In the genomic region with DNA sequence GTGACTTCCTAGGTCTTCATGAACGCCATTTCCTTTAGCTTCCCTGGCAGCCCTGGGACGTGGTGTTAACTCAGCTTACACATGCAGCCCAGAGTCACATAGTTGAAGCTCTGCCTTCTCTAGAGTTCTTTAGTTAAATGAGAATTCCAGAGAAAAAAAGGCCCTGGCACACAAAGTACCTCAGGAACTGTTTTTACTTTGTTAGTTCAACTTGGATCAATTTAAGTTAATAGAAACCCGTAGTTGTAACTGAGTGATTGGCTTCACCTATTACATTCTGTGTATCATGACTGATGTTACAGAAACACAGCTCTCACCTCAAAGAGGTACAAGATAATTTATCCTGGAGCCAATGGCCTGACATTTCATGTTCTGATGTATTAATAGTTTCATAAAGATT, we compare ENCODE assay signal across 32 mouse cellular contexts. TPM values are rescaled to one million over a fixed set of nuclear protein-coding genes. Genes with fewer than 3 reads are reported as not detected.
"Had no signal": no experiment of that assay in that cellular context is flagged by ENCODE, and none has a peak within 500 bp of the region (broad histone marks: within the 10 kb centered on the region; RNA-seq: fewer than 3 reads in every experiment).

No protein-coding gene starts in this region.

- H3K4me1 ChIP-seq: limb, embryonic 10.5 days; limb, embryonic 13.5 days; limb, embryonic 15.5 days; liver, embryonic 13.5 days; liver, embryonic 15.5 days; lung, embryonic 15.5 days; midbrain, embryonic 10.5 days; midbrain, embryonic 12.5 days; midbrain, embryonic 13.5 days; midbrain, embryonic 15.5 days; neural tube, embryonic 12.5 days; neural tube, embryonic 13.5 days had no signal

- H3K9ac ChIP-seq: limb, embryonic 12.5 days; limb, embryonic 13.5 days; limb, embryonic 15.5 days; liver, embryonic 13.5 days; liver, embryonic 14.5 days; liver, embryonic 15.5 days; lung, embryonic 14.5 days; lung, embryonic 15.5 days; midbrain, embryonic 12.5 days; midbrain, embryonic 13.5 days; midbrain, embryonic 15.5 days; neural tube, embryonic 12.5 days; neural tube, embryonic 13.5 days had no signal

- DNase-seq: left cerebral cortex, postnatal 4 days; liver, embryonic 13.5 days; lung, adult 2 months; lung, embryonic 14.5 days; lung, postnatal 10 days; lung, postnatal 14 days; lung, postnatal 4 days; midbrain, embryonic 14.5 days had no signal

- H3K27ac ChIP-seq: left cerebral cortex, adult 2 months; limb, embryonic 10.5 days; limb, embryonic 12.5 days; limb, embryonic 13.5 days; limb, embryonic 15.5 days; liver, embryonic 13.5 days; liver, embryonic 14.5 days; liver, embryonic 15.5 days; lung, embryonic 15.5 days; macrophage; midbrain, embryonic 10.5 days; midbrain, embryonic 12.5 days; midbrain, embryonic 13.5 days; midbrain, embryonic 15.5 days; neural tube, embryonic 12.5 days; neural tube, embryonic 13.5 days had no signal

- H3K4me2 ChIP-seq: limb, embryonic 12.5 days; limb, embryonic 13.5 days; limb, embryonic 15.5 days; liver, embryonic 11.5 days; liver, embryonic 13.5 days; liver, embryonic 15.5 days; lung, embryonic 14.5 days; lung, embryonic 15.5 days; midbrain, embryonic 11.5 days; midbrain, embryonic 12.5 days; midbrain, embryonic 13.5 days; midbrain, embryonic 15.5 days; neural tube, embryonic 12.5 days; neural tube, embryonic 13.5 days had no signal

- H3K27me3 ChIP-seq: limb, embryonic 12.5 days; limb, embryonic 13.5 days; limb, embryonic 15.5 days; liver, embryonic 13.5 days; liver, embryonic 15.5 days; lung, embryonic 15.5 days; megakaryocyte, embryonic 14.5 days; midbrain, embryonic 12.5 days; midbrain, embryonic 13.5 days; midbrain, embryonic 15.5 days; neural tube, embryonic 12.5 days; neural tube, embryonic 13.5 days had no signal

- H3K9me3 ChIP-seq: limb, embryonic 10.5 days; limb, embryonic 12.5 days; limb, embryonic 13.5 days; limb, embryonic 15.5 days; liver, embryonic 13.5 days; liver, embryonic 15.5 days; lung, embryonic 15.5 days; megakaryocyte, embryonic 14.5 days; midbrain, embryonic 10.5 days; midbrain, embryonic 12.5 days; midbrain, embryonic 13.5 days; midbrain, embryonic 15.5 days; neural tube, embryonic 12.5 days; neural tube, embryonic 13.5 days had no signal

- H3K4me3 ChIP-seq: left cerebral cortex, adult 2 months; limb, embryonic 10.5 days; limb, embryonic 12.5 days; limb, embryonic 13.5 days; limb, embryonic 15.5 days; liver, embryonic 13.5 days; liver, embryonic 15.5 days; lung, embryonic 15.5 days; midbrain, embryonic 10.5 days; midbrain, embryonic 12.5 days; midbrain, embryonic 13.5 days; midbrain, embryonic 15.5 days; myocyte; neural tube, embryonic 12.5 days; neural tube, embryonic 13.5 days had no signal

- ATAC-seq: midbrain, embryonic 13.5 days; midbrain, embryonic 15.5 days; midbrain, embryonic 16.5 days had no signal

RNA-seq across cellular contexts. Expression of a gene that starts 57.0 kb away (rescaled TPM):
- total RNA-seq: left cerebral cortex, postnatal 10 days; monocyte, adult 5-6 weeks had no signal
- polyA plus RNA-seq: limb, embryonic 10.5 days; limb, embryonic 11.5 days; lung, embryonic 14.5 days; midbrain, embryonic 11.5 days; neural tube, embryonic 11.5 days had no signal
